Mouse (Mus musculus) limb, embryonic 14.5 days (tissue): ENCODE data around the gene Pcgf5. TPM values are rescaled to one million over a fixed set of nuclear protein-coding genes. Genes with fewer than 3 reads are reported as not detected.

ENCODE experiments used
- ATAC-seq: fragments of 200-750 bp; cut with Nextera tagmentation; 2 replicates; pipeline ENCODE4 v1.8.0; 2017; ENCODE audit warnings: low read depth, moderate number of reproducible peaks, moderate TSS enrichment; ENCODE audit not compliant: low FRiP score
- DNase-seq: peaks from one replicate; pipeline ENCODE4 v3.0.0-alpha.2; 2015; ENCODE audit warnings: low spot score
- H3K27ac ChIP-seq: fragments of 300-500 bp; sonication (generic); replicated peaks from 2 replicates; pipeline ENCODE4 v1.5.1; 2014; ENCODE audit warnings: low read depth, mild to moderate bottlenecking, low read length, moderate library complexity, mixed read lengths
- H3K27me3 ChIP-seq: fragments of 300-500 bp; sonication (generic); 2 replicates; pipeline ENCODE4 v1.6.1; 2014; ENCODE audit warnings: low read length, mixed read lengths; ENCODE audit not compliant: control insufficient read depth, insufficient read depth
- H3K36me3 ChIP-seq: fragments of 300-500 bp; sonication (generic); 2 replicates; pipeline ENCODE4 v1.6.1; 2014; ENCODE audit warnings: mild to moderate bottlenecking, low read length, moderate library complexity, mixed read lengths; ENCODE audit not compliant: control insufficient read depth, insufficient read depth
- H3K4me1 ChIP-seq: fragments of 300-500 bp; sonication (generic); 2 replicates; pipeline ENCODE4 v1.6.1; 2014; ENCODE audit warnings: antibody characterized with exemption, low read length, mixed read lengths; ENCODE audit not compliant: control insufficient read depth, insufficient read depth
- H3K4me2 ChIP-seq: fragments of 300-500 bp; sonication (generic); replicated peaks from 2 replicates; pipeline ENCODE4 v1.6.1; 2014; ENCODE audit warnings: low read depth, mild to moderate bottlenecking, low read length, moderate library complexity; ENCODE audit not compliant: severe bottlenecking
- H3K4me3 ChIP-seq: fragments of 300-500 bp; sonication (generic); replicated peaks from 2 replicates; pipeline ENCODE4 v1.5.1; 2014; ENCODE audit warnings: low read length
- H3K9ac ChIP-seq: fragments of 300-500 bp; sonication (generic); 2 replicates; pipeline ENCODE4 v1.6.1; 2014; ENCODE audit warnings: mild to moderate bottlenecking, low read depth, low read length, moderate library complexity; ENCODE audit not compliant: severe bottlenecking
- H3K9me3 ChIP-seq: fragments of 300-500 bp; sonication (generic); 2 replicates; pipeline ENCODE4 v1.6.1; 2016; ENCODE audit warnings: low read length; ENCODE audit not compliant: control insufficient read depth
- POLR2A ChIP-seq: fragments of 200-500 bp; IDR thresholded peaks from 2 replicates; pipeline ENCODE4 v1.8.0; 2012; ENCODE audit warnings: inconsistent platforms, mild to moderate bottlenecking, moderate library complexity, borderline replicate concordance; ENCODE audit not compliant: insufficient read depth, insufficient read length; ENCODE audit errors: extremely low read depth
- WGBS: fragments of 180-500 bp; shearing (Covaris S2); extraction: QIAGEN DNeasy Blood & Tissue Kit; methylation state at CpG from one replicate; pipeline ENCODE4 v1.1.7; 2014; 5-methylcytosine and 5-hydroxymethylcytosine counted together
- polyA plus RNA-seq, 2 experiments: library from polyadenylated mRNA; depleted of rRNA in 1 of 2; stranded (reverse) in 1 of 2; unstranded in 1 of 2; fragments of >200 nt; fragmentation: Nextera tagmentation in 1 of 2; extraction: Ambion mirVana in 1 of 2; gene quantifications; 2 replicates each; pipeline versions ENCODE4 v1.2.1 to v1.2.3; 2012 to 2014

Pcgf5 gene
- polyA plus RNA-seq, 2 experiments, result 3.6 to 6.0 TPM

DNA sequence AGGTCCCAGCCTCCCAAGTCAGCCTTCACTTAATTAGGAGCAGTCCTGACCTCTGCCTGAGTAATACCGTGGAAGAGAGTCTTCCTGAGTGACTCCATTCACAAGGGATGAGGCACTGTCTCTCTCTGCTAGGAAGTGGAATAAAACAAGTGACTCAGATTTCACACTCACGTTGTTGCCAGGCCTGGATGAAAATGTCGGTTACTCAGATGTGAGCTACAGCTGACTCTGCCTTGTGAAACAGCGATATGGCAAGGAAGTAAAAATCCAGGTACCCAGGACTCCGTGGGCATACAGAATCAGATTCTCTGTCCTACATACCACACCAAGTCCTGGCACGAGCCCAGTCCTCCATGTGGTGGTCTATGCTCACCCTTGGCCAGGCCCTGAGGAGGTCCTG, 142.8 kb downstream of the Pcgf5 start:
- H3K9ac ChIP-seq, result no peak overlapping the region
- no peaks in the 10 kb centered on the region for H3K36me3 ChIP-seq
- no peak overlapping the region for H3K4me3 ChIP-seq
- WGBS, result 72% methylated on average over 6 of the region's 6 CpGs
- ATAC-seq (no peak), DNase-seq (no peak)
- H3K4me2 ChIP-seq, result no peak overlapping the region
- H3K9me3 ChIP-seq, result no peaks in the 10 kb centered on the region
- H3K27me3 ChIP-seq, result no peaks in the 10 kb centered on the region
- no peak overlapping the region for H3K27ac ChIP-seq
- no peak for TF ChIP-seq POLR2A
- no peaks in the 10 kb centered on the region for H3K4me1 ChIP-seq

DNA sequence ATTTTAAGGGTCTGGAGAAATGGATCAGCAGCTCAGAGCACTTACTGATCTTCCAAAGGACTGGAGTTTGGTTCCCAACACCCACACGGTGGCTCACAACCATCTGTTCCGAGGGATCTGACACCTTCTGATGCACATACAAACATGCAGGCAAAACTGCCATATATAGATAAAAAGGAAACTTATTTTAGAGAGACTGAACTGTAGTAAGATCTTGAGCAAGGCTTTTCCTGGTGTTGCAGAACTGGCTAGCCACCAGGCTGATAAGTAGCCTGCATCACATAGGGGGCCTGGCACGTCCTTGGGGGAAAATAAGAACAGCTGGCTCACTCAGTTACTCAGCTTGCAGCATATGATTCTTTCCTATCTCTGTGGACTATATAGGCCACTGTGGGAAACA, 147.4 kb downstream of the Pcgf5 start:
- no peak for ATAC-seq
- H3K4me1 ChIP-seq, result no peaks in the 10 kb centered on the region
- no peak overlapping the region for H3K4me2 ChIP-seq
- no peaks in the 10 kb centered on the region for H3K36me3 ChIP-seq
- no peak for TF ChIP-seq POLR2A
- no peak overlapping the region for H3K27ac ChIP-seq
- no peaks in the 10 kb centered on the region for H3K9me3 ChIP-seq
- H3K9ac ChIP-seq, result no peak overlapping the region
- no peak overlapping the region for H3K4me3 ChIP-seq
- no peak for DNase-seq
- H3K27me3 ChIP-seq, result no peaks in the 10 kb centered on the region
- 62% methylated on average over 3 of the region's 3 CpGs for WGBS

DNA sequence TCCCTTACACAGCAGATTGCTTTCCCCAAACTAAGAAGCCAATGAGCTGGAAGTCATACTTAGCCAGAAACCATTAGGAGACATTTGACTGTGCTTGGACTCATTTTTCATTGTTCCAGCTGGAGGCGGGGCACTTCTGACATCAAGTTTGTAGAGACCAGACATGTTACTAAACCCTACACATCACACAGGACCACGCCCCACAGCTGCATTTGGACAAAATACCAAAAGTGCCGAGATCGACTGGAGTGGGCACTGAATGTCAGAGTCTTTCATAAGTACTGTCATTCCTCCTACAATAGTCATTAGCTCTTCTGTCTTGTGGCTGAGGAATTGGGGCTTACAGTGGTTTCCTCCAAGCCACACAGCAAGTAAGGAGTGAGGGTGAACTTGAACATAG, 148.4 kb downstream of the Pcgf5 start:
- Histone ChIP-seq H3K9ac (no peak overlapping the region), H3K4me3 (no peak overlapping the region), H3K27me3 (no peaks in the 10 kb centered on the region), H3K27ac (no peak overlapping the region), H3K36me3 (no peaks in the 10 kb centered on the region), H3K9me3 (no peaks in the 10 kb centered on the region), H3K4me1 (no peaks in the 10 kb centered on the region), H3K4me2 (no peak overlapping the region)
- 88% methylated on average over 4 of the region's 4 CpGs for WGBS
- TF ChIP-seq POLR2A, result no peak
- no peak for DNase-seq
- no peak for ATAC-seq

DNA sequence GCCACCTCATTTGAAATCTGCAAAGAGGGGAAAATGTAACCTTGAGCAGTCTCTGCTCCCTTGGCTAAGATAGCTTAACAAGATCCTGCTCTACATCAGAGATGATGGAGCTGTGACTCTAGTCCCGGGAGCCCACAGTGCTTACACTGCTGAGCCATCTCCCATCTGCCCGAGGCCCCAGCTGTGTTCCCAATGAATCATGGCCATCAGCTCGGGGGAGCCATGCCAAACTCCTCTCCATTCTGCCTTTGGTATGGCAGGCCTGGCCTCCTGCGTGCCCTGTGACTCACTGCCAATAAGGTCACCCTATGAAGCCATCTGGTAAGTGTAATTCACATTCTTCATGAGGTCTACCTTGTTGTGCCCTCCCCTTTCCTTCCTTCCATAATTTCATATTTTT, 149.0 kb downstream of the Pcgf5 start:
- ATAC-seq, result no peak
- H3K27me3 ChIP-seq, result no peaks in the 10 kb centered on the region
- no peak overlapping the region for H3K9ac ChIP-seq
- no peak overlapping the region for H3K4me2 ChIP-seq
- H3K36me3 ChIP-seq, result no peaks in the 10 kb centered on the region
- H3K9me3 ChIP-seq, result no peaks in the 10 kb centered on the region
- WGBS, result 69% methylated on average over 4 of the region's 4 CpGs
- TF ChIP-seq POLR2A, result no peak
- no peak overlapping the region for H3K4me3 ChIP-seq
- no peak overlapping the region for H3K27ac ChIP-seq
- no peak for DNase-seq
- H3K4me1 ChIP-seq, result no peaks in the 10 kb centered on the region

DNA sequence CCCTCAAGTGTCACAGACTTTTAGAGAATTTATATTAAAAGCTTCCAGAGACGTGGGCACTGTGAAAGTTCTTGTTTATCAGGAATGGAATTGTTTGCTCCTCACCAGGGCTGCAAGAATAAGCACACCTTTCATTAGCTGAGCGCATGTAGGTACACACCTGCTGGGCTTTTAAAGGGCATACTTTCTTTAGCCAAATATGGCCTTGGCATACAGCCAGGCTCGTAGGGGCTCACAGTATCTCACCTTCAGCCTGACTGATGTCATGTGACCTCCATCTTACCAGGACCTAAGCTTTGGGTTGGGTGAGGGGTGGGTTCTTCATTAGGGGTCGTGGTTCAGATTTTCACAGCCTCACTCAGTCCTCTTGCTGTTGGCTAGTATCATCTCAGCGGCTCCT, 149.6 kb downstream of the Pcgf5 start:
- H3K9me3 ChIP-seq, result no peaks in the 10 kb centered on the region
- H3K27ac ChIP-seq, result no peak overlapping the region
- whole genome bisulfite sequencing, result 60% methylated on average over 5 of the region's 5 CpGs
- no peaks in the 10 kb centered on the region for H3K4me1 ChIP-seq
- H3K4me2 ChIP-seq, result no peak overlapping the region
- DNase-seq (no peak), ATAC-seq (no peak)
- no peak overlapping the region for H3K9ac ChIP-seq
- no peaks in the 10 kb centered on the region for H3K36me3 ChIP-seq
- TF ChIP-seq POLR2A, result no peak
- H3K4me3 ChIP-seq, result no peak overlapping the region
- no peaks in the 10 kb centered on the region for H3K27me3 ChIP-seq

DNA sequence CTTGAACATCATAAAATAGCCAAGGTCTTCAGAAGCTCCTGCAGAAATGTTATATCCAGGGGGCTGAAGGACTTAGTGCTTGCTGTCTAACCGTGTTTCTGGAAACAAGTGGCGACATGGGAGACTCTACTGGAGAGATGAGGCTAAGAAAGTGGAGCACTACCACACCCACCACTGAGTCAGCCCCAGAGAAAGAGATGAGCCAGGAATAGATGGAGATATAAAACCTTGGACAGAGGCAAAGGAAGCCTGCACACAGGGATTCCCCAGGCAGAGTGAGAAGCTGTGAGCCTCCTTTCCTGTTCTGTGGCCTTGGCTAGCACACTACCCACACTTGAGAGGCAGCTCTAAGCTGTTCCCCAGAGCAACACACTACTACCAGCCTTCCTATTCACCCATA, 156.6 kb downstream of the Pcgf5 start:
- 90% methylated on average over 2 of the region's 2 CpGs for WGBS
- Histone ChIP-seq H3K27me3 (no peaks in the 10 kb centered on the region), H3K4me1 (no peaks in the 10 kb centered on the region), H3K4me2 (no peak overlapping the region), H3K27ac (no peak overlapping the region), H3K9ac (no peak overlapping the region), H3K4me3 (no peak overlapping the region), H3K36me3 (no peaks in the 10 kb centered on the region), H3K9me3 (no peaks in the 10 kb centered on the region)
- TF ChIP-seq POLR2A, result no peak
- ATAC-seq, result no peak
- DNase-seq, result no peak

Other genes starting within 250 kb of the Pcgf5 start
- gene Ankrd1, start 228.2 kb upstream of the Pcgf5 start, polyA plus RNA-seq (2012; rRNA removed), result 4.4 and 5.2 TPM in 2 replicates
- 2.7 and 3.3 TPM in 2 replicates for gene Ankrd1, start 228.2 kb upstream of the Pcgf5 start, polyA plus RNA-seq (2014; fragmentation: Nextera tagmentation; extraction: Ambion mirVana)
- 6.7 and 6.9 TPM in 2 replicates for gene Hectd2, start 206.3 kb downstream of the Pcgf5 start, polyA plus RNA-seq (2012; rRNA removed)
- gene Hectd2, start 206.3 kb downstream of the Pcgf5 start, polyA plus RNA-seq (2014; fragmentation: Nextera tagmentation; extraction: Ambion mirVana), result 3.9 and 4.3 TPM in 2 replicates